Mouse (Mus musculus) midbrain, embryonic 13.5 days (tissue): ENCODE data around the gene Foxc2. TPM values are rescaled to one million over a fixed set of nuclear protein-coding genes. Genes with fewer than 3 reads are reported as not detected.
A peak's percentile ranks its signal among the peaks of the same experiment; 100 is the strongest.

ENCODE experiments used
- ATAC-seq: fragments of 200-750 bp; cut with Nextera tagmentation; 2 replicates; pipeline ENCODE4 v1.8.0; 2017; ENCODE audit warnings: mild to moderate bottlenecking, moderate TSS enrichment, moderate library complexity
- H3K27ac ChIP-seq: fragments of 300-500 bp; sonication (generic); 2 replicates; pipeline ENCODE4 v1.5.1; 2015; ENCODE audit warnings: inconsistent platforms, mild to moderate bottlenecking, moderate library complexity
- H3K27me3 ChIP-seq: fragments of 300-500 bp; sonication (generic); 2 replicates; pipeline ENCODE4 v1.6.1; 2015; ENCODE audit warnings: mild to moderate bottlenecking, inconsistent platforms
- H3K36me3 ChIP-seq: fragments of 300-500 bp; sonication (generic); 2 replicates; pipeline ENCODE4 v1.6.1; 2015; ENCODE audit warnings: mild to moderate bottlenecking, inconsistent platforms
- H3K4me1 ChIP-seq: fragments of 300-500 bp; sonication (generic); replicated peaks from 2 replicates; pipeline ENCODE4 v1.6.1; 2015; ENCODE audit warnings: inconsistent platforms
- H3K4me2 ChIP-seq: fragments of 300-500 bp; sonication (generic); replicated peaks from 2 replicates; pipeline ENCODE4 v1.6.1; 2015; ENCODE audit warnings: moderate library complexity, mild to moderate bottlenecking, inconsistent platforms
- H3K4me3 ChIP-seq: fragments of 300-500 bp; sonication (generic); replicated peaks from 2 replicates; pipeline ENCODE4 v1.5.1; 2015; ENCODE audit warnings: mild to moderate bottlenecking, inconsistent platforms
- H3K9ac ChIP-seq: fragments of 300-500 bp; sonication (generic); replicated peaks from 2 replicates; pipeline ENCODE4 v1.6.1; 2015; ENCODE audit warnings: mild to moderate bottlenecking, inconsistent platforms
- H3K9me3 ChIP-seq: fragments of 300-500 bp; sonication (generic); 2 replicates; pipeline ENCODE4 v1.6.1; 2016; ENCODE audit warnings: mild to moderate bottlenecking, inconsistent platforms
- WGBS: fragments of 180-500 bp; shearing (Covaris S2); methylation state at CpG from one replicate; pipeline ENCODE4 v1.1.7; 2015; 5-methylcytosine and 5-hydroxymethylcytosine counted together
- polyA plus RNA-seq: library from polyadenylated mRNA; unstranded; fragments of >200 nt; fragmentation: Nextera tagmentation; extraction: Ambion mirVana; gene quantifications from 2 replicates; pipeline ENCODE4 v1.2.1, GENCODE M21; 2015

Gene Foxc2
- polyA plus RNA-seq, 1 experiment from 2014 or later = 1.9 TPM

GRCm38 (mm10) chr8:121088871-121089630, 26.9 kb upstream of the Foxc2 start:
- Histone ChIP-seq H3K27me3 (peaks cover 99% of the 10 kb centered on the region), H3K36me3 (no peaks in the 10 kb centered on the region), H3K4me2 (no peak overlapping the region), H3K27ac (no peak overlapping the region), H3K9me3 (no peaks in the 10 kb centered on the region), H3K4me1 (peaks cover 9% of the 10 kb centered on the region), H3K9ac (no peak overlapping the region), H3K4me3 (no peak overlapping the region)
- 2% methylated on average over 40 of the region's 40 CpGs for WGBS
- no peak for ATAC-seq

DNA sequence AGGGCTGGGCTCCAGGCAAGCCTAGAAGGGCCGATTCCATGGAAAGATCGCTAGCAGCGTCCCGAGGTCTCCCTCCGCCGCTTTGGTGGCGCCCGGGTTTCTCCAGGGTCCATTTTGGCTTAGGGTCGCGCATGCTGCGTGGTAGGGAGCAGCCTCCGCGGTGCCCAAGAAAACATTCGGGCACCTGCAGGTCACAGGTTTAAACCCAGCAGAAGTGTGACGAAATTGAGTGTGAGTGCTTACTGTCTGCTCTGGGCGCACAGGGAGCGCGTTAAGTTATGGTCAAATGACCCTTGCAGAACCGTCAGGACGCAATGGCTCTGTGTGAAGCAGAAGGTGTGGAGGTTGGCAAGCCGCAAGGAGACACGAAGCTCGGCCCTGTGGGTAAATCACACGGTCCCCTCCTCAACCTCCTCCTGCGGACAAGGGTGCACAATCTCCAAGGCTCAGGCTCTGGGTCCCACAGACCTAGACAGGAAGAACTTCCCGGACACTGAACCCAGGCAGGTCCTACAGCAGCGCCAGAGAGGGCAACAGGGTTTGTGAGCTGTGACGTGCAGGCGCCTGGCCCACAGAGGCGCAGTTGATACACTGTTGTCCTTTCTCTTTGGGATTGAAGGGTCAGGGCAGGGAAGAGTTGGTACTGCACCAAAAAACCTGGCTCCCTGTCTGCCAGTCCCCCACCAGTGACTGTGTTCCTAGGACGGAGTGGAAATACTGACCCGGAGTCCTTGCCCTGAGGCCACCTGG, 26.2 kb upstream of the Foxc2 start:
- Histone ChIP-seq H3K27ac (no peak overlapping the region), H3K4me1 (peaks cover 2% of the 10 kb centered on the region), H3K4me3 (no peak overlapping the region), H3K36me3 (no peaks in the 10 kb centered on the region), H3K9me3 (no peaks in the 10 kb centered on the region), H3K9ac (no peak overlapping the region), H3K27me3 (peaks cover 92% of the 10 kb centered on the region), H3K4me2 (no peak overlapping the region)
- no peak for ATAC-seq
- WGBS = 2% methylated on average over 32 of the region's 32 CpGs

DNA sequence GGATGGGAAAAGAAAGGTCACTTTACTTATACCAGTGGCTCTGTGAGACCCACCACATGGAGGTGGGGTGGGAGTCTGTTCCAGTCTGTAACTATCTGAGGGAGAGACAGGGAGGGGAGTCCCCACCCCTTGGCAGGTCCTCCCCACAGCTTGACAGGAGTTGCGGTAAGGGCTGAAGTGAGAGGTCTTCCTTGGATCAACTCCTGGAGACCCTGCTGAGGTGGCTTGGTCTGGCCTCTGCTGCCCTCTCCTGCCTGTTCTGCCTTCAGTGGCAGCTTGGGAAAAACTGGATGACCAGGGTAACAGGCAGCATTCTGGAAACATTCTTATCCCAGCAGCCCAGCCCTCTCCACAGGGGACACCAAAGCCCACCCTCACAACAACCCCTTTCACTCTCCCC, 25.3 kb upstream of the Foxc2 start:
- Histone ChIP-seq H3K4me3 (no peak overlapping the region), H3K27me3 (peaks cover 83% of the 10 kb centered on the region), H3K27ac (no peak overlapping the region), H3K9ac (no peak overlapping the region), H3K4me1 (no peaks in the 10 kb centered on the region), H3K9me3 (no peaks in the 10 kb centered on the region), H3K4me2 (no peak overlapping the region), H3K36me3 (no peaks in the 10 kb centered on the region)
- 0% methylated on average over 1 of the region's 1 CpGs for WGBS
- no peak for ATAC-seq

- H3K36me3 ChIP-seq = peaks cover 7% of the 10 kb centered on the region
- ATAC-seq = peak; percentile 8
- peaks cover 69% of the 10 kb centered on the region for H3K27me3 ChIP-seq
- no peaks in the 10 kb centered on the region for H3K4me1 ChIP-seq
- H3K9me3 ChIP-seq = no peaks in the 10 kb centered on the region
- H3K4me2 ChIP-seq = no peak overlapping the region
- H3K27ac ChIP-seq = no peak overlapping the region
- 34% methylated on average over 6 of the region's 6 CpGs for WGBS
- H3K4me3 ChIP-seq = no peak overlapping the region
- H3K9ac ChIP-seq = no peak overlapping the region
Measured at GRCm38 (mm10) chr8:121092141-121092540, 23.8 kb upstream of the Foxc2 start.

DNA sequence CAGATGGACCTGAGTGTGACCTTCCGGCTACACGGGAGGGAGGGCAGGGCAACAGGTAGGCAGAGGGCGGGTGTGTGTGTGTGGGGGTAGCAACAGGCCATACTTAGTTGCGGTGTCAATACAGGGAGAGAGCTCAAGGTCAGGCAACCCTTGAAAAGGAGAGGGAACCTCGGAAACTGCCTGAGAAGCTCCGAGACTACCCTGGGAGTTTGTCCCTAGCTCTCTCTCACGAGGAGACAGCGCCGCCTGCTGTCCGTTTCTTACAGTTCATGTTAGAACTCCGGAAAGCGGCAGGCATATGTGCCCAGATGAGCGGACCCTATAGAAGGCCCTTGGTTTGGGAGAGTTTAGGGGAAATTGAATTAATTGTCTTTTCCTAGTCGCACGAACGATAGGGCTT, 23.3 kb upstream of the Foxc2 start:
- 5% methylated on average over 16 of the region's 16 CpGs for WGBS
- H3K4me3 ChIP-seq = no peak overlapping the region
- H3K9me3 ChIP-seq = no peaks in the 10 kb centered on the region
- H3K4me1 ChIP-seq = no peaks in the 10 kb centered on the region
- no peak overlapping the region for H3K9ac ChIP-seq
- peaks cover 12% of the 10 kb centered on the region for H3K36me3 ChIP-seq
- peak; percentile 66 for ATAC-seq
- H3K27me3 ChIP-seq = peaks cover 64% of the 10 kb centered on the region
- no peak overlapping the region for H3K27ac ChIP-seq
- no peak overlapping the region for H3K4me2 ChIP-seq

DNA sequence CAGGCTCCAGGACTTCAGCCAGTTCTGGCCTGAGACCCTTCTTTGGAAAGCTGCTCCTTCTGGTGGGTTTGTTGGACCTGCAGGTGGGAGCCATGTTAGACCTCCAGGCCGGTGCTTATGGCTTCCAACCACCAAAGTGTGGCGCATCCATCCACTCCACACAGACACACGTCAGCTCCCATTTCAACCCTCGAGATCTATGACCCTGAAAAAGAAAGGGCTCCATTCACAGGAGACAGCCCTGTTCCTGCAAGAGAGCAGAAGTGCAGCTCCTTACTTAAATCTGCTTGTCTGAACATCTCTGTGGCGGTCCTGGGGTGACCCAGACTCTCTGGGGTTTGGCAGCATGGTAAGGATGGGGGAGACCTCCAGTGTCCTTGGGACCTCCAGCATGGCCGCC, 22.5 kb upstream of the Foxc2 start:
- Histone ChIP-seq H3K36me3 (peaks cover 20% of the 10 kb centered on the region), H3K27me3 (peaks cover 56% of the 10 kb centered on the region), H3K9me3 (no peaks in the 10 kb centered on the region), H3K4me3 (no peak overlapping the region), H3K4me2 (no peak overlapping the region), H3K4me1 (no peaks in the 10 kb centered on the region), H3K27ac (no peak overlapping the region), H3K9ac (no peak overlapping the region)
- ATAC-seq = no peak
- WGBS = 66% methylated on average over 6 of the region's 6 CpGs

- Histone ChIP-seq H3K27ac (no peak overlapping the region), H3K36me3 (peaks cover 58% of the 10 kb centered on the region), H3K4me3 (no peak overlapping the region), H3K4me1 (peaks cover 24% of the 10 kb centered on the region), H3K4me2 (no peak overlapping the region), H3K27me3 (peaks cover under 1% of the 10 kb centered on the region; the same call in 1 of the 2 replicates), H3K9ac (no peak overlapping the region), H3K9me3 (no peaks in the 10 kb centered on the region)
- ATAC-seq = peak; percentile 46; the same call in 1 of the 2 replicates
- WGBS = 55% methylated on average over 17 of the region's 17 CpGs
Measured at GRCm38 (mm10) chr8:121104049-121104818, 11.7 kb upstream of the Foxc2 start.

- peaks cover 24% of the 10 kb centered on the region for H3K4me1 ChIP-seq
Measured at GRCm38 (mm10) chr8:121107668-121108656, 8.0 kb upstream of the Foxc2 start, which contains the start of gene Mthfsd. TSS of gene Mthfsd (minus strand) at chr8:121108392.

DNA sequence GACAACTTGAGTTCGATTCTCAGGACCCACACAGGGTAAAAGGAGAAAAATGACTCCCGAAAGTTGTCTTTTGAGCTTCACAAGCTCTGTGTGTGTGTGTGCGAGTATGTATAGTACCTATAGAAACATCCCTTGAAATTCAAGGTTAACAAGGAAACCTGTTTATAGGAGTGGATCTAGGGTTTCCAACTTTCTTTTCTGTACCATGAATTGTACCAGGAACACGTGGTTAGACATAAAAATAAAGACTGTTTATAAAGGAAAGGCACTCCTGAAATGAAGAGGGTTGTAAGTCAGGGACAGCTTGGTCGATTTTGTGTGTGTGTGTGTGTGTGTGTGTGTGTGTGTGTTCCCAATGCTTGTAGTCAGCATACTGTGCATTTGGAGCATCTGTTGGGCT, 7.3 kb upstream of the Foxc2 start:
- H3K27me3 ChIP-seq = peaks cover 34% of the 10 kb centered on the region
- peaks cover 24% of the 10 kb centered on the region for H3K4me1 ChIP-seq
- 11% methylated on average over 5 of the region's 5 CpGs for WGBS
- no peak for ATAC-seq
- peaks cover 16% of the 10 kb centered on the region for H3K36me3 ChIP-seq
- peak overlapping the region; percentile 35; the same call in 1 of the 2 replicates for H3K27ac ChIP-seq
- H3K9ac ChIP-seq = peak overlapping the region; percentile 91
- H3K9me3 ChIP-seq = no peaks in the 10 kb centered on the region
- H3K4me3 ChIP-seq = peak overlapping the region; percentile 71
- peak overlapping the region; percentile 86 for H3K4me2 ChIP-seq

More at GRCm38 (mm10) chr8:121107668-121108656, 8.0 kb upstream of the Foxc2 start, which contains the start of gene Mthfsd:
- Histone ChIP-seq H3K27ac (peak within 1 kb of the TSS; percentile 79), H3K27me3 (peaks cover 30% of the 10 kb centered on the region), H3K9me3 (no peaks in the 10 kb centered on the region), H3K9ac (peak within 1 kb of the TSS; percentile 91), H3K36me3 (peaks cover 21% of the 10 kb centered on the region), H3K4me2 (peak within 1 kb of the TSS; percentile 86), H3K4me3 (peak within 1 kb of the TSS; percentile 71)
- 1% methylated on average over 75 of the region's 75 CpGs for WGBS
- ATAC-seq = peak; percentile 95

DNA sequence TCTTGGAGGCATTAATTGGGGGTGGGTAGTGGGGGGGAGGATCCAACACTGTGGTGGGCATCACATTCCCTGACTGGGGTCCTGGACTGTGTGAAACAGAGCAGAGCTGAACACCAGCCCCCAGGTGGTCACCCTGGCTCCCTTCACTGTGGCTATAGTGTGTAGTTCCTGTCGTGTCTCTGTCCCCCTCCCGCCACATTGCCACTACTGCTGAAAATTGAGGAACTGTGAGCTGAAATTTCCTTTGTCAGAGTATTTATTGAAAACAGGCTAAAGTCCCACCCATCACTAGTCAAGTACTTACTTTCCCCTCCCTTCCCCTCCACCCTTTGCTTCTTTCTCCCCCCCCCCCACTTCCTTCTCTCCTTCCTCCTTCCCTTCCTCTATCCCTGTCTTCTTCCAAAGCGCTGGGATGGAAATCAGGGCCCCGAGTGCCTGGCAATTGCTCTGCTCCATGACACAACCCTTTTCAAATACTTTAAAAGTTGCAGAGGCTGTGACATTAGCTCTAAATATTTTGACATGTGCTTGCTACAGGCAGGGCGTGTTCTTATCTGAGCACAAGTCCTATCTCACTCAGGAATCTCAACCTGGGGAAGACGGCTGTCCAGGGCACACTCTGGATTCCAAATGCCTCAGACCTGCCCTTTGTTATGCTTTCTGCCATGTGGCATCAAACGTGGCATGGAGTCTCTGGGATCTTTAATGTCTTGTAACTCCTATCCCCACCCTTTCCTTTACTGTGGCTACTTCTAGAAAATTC, 4.6 kb upstream of the Foxc2 start:
- H3K9ac ChIP-seq = no peak overlapping the region
- H3K4me2 ChIP-seq = no peak overlapping the region
- 52% methylated on average over 7 of the region's 7 CpGs for WGBS
- H3K4me1 ChIP-seq = peaks cover 23% of the 10 kb centered on the region
- H3K27me3 ChIP-seq = peaks cover 60% of the 10 kb centered on the region
- no peaks in the 10 kb centered on the region for H3K9me3 ChIP-seq
- H3K36me3 ChIP-seq = no peaks in the 10 kb centered on the region
- H3K4me3 ChIP-seq = no peak overlapping the region
- no peak for ATAC-seq
- H3K27ac ChIP-seq = no peak overlapping the region
